Mouse (Mus musculus) urinary bladder, postnatal 25 days (tissue): Measurements from ENCODE around the gene Fam76a.
A peak's percentile ranks its signal among the peaks of the same experiment; 100 is the strongest.

ENCODE experiments used
- DNase-seq: peaks from one replicate; pipeline ENCODE4 v3.0.0; 2022; ENCODE audit warnings: low spot score

The Fam76a gene

DNA sequence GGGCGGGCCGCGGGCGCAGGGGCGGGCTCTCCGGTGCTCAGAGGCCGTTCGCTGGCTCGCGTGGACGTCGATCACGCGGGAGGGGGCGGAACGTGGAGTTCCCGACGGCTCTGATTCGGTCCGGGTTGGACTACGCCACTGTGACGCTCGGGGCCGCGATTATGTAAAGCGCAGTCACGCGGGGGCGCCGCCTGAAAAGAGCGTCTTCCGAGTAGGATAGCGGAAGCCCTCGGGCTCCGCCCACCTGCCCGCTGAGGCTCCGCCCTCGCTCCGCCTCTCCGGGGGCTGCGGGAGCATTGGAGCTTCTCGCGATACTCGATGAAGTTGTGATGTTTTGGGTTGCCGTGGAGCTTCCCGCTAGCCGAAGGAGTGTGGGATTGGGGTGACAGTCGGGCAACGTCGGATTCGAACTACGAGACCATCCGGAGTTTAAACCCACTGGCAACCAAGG lies at the start of gene Fam76a:
Gene Fam76a (minus strand): TSS at position 1 of the 451 bp plus-strand sequence.
- DNase-seq = peak; percentile 99

- DNase-seq = no peak
Observed at GRCm38 (mm10) chr4:132972101-132972500, 49.7 kb upstream of the Fam76a start.

DNA sequence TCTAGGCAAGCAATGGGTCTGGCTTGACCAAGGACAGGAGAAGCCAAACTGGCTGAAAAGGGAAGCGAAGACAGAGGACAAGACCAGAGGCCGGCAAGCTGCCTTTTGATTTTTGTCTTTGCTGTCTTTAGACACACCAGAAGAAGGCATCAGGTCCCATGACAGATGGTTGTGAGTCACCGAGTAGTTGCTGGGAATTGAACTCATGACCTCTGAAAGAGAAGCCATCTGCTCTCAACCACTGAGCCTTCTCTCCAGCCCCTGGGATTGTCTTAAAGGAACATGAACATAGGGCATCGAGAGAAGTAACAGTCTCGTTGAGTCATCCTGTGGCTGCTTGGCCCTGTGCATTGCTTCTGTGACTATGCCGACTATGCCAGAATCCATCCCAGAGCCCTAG lies 49.2 kb upstream of the Fam76a start:
- DNase-seq = no peak

GRCm38 (mm10) chr4:132968105-132968938 lies 46.0 kb upstream of the Fam76a start:
- DNase-seq = no peak

GRCm38 (mm10) chr4:132964473-132964872 lies 42.1 kb upstream of the Fam76a start:
- no peak for DNase-seq

DNA sequence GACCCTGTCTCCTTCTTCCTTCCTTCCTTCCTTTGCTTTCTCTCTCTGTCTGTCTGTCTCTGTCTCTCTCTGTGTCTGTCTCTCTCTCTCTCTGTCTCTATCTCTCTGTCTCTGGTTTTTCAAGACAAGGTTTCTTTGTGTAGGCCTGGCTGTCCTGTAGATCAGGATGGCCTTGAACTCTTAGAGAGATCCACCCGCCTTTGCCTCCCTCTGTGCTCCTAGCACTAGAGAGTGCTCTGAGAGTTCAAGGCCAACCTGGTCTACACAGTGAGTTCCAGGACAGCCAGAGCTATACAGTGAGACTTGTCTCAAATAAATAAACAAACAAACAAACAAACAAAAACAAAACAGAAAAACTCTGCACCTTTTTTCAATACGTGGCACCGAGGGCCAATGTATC lies 41.7 kb upstream of the Fam76a start:
- DNase-seq = no peak

- DNase-seq = no peak
Observed at GRCm38 (mm10) chr4:132963436-132963835, 41.1 kb upstream of the Fam76a start.

DNA sequence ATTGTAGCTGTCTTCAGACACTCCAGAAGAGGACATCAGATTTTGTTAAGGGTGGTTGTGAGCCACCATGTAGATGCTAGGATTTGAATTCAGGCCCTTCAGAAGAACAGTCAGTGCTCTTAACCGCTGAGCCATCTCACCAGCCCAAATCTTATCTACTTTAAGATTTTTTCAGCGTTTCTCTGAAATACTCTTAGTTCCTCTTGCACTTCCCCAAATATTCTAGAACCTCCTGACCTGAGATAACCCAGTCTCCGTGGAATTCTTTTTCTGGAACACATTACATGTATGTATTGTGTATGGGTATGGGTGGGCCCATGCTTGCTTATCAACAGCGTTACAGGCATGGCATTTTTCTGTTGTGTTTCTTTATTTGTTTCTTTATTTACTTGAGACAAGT lies 40.3 kb upstream of the Fam76a start:
- DNase-seq = no peak

- no peak for DNase-seq
Observed at GRCm38 (mm10) chr4:132961866-132962265, 39.5 kb upstream of the Fam76a start.

GRCm38 (mm10) chr4:132960864-132961639 lies 38.7 kb upstream of the Fam76a start:
- DNase-seq = no peak

DNA sequence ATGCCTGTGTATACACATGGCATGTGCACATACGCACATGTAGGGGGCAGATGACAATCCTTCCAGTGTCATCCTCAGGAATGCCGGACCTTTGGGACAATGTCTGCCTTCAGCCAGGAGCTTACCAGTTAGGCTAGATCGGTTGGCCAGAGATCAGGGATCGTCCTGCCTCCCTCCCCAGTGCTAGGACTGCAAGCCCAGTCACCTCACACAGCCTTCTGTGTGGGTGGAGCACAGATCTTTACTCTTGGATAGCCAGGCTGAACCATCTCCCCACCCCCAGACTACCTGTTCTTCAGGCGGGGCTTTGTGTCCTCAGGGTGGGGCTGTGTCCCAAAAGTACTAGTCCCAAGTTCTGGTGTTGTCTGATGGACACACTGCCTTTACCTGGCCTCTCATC lies 38.0 kb upstream of the Fam76a start:
- no peak for DNase-seq

GRCm38 (mm10) chr4:132959679-132960045 lies 37.3 kb upstream of the Fam76a start:
- no peak for DNase-seq

DNA sequence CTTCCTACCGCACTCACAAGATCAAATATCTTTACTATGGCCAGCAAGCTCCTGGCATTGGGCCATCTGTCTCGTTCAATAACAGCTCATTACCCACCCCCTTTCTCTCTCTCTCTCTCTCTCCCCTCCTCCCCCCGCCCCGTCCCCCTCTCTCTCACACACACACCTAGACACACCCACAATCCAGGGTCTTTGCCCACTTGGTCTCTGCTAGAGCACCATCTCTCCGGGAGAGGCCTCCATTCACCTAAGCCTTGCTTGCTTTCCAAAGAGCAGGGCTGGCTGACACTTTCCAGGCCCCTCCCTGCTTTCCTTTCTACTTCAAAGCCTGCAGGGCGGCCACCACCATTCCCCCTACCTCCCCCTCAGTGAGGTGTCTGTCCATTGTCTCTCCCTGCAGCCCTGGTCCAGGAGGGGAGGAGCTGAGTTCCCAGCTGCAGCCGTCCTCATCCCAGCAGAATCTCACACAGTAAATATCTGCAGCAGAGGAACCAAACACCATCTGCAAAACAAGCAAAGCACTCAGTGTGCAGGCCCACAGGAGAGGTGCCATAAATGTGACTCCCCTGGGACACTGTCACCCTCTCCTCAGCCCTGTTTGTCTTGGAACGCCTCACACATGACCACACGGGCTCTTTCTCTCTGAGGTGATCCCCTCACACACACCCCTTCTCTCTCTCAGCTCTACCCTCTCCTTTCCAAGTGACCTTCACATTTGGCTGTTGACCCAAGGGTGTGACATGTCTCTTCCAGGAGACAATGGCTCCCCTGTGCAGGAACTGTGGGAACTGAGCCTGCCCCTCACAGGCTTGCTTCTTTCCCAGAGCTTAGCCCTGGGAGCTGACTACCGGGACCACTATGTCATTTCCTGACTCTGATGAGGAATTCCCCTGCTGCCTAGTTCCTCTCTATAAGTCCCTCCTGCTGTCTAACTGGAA lies 36.7 kb upstream of the Fam76a start:
- DNase-seq = no peak

- DNase-seq = no peak
Observed at GRCm38 (mm10) chr4:132955395-132955791, 33.0 kb upstream of the Fam76a start.

- no peak for DNase-seq
Observed at GRCm38 (mm10) chr4:132954530-132955394, 32.4 kb upstream of the Fam76a start.

GRCm38 (mm10) chr4:132950999-132951398 lies 28.6 kb upstream of the Fam76a start:
- DNase-seq = no peak

GRCm38 (mm10) chr4:132949882-132950532 lies 27.6 kb upstream of the Fam76a start:
- DNase-seq = no peak

DNA sequence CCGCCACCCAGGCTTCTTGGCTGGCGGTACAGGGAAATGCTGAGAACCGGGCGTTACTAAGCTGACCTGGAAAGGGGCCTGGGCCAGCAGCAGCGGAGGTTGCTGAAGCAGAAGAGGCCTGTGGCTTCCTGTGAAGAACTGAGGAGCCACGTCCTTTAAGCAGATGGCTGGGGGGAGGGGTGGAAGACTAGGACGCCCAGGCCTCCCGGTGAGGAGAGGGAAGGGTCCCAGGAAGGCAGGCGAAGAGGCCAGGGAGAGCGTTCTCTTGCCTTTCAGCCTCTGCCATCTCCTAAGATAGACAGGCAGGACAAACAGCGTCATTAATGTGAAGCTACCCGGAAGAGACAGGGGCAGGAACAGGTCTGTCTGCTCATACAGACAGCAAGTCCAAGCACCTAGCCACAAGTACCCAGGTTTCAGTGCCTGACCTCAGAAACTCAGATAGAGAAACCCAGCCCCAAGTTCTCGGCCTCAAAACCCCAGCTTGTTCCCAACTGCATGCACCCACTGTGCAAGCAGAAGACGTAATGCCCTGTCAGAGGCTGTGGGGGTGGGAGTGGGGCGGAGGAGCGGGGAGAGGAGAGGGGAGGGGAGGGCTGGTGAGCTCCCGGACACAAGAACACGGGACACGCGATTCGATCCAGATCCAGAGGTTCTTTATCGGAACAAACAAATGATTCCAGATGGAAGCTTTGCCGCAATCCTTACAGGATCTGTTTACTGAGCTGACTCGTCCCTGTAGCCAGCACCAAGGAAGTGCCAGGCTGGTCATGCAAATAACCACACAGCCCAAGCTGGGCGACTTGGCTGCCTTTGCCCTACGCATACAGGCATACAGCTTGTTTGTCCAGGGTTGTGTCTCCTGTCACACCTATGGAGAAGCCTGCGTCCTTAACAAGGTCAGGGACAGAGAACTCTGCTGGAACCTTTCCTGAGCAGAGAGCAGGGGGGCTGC lies 24.0 kb upstream of the Fam76a start:
- peak; percentile 38 for DNase-seq

DNA sequence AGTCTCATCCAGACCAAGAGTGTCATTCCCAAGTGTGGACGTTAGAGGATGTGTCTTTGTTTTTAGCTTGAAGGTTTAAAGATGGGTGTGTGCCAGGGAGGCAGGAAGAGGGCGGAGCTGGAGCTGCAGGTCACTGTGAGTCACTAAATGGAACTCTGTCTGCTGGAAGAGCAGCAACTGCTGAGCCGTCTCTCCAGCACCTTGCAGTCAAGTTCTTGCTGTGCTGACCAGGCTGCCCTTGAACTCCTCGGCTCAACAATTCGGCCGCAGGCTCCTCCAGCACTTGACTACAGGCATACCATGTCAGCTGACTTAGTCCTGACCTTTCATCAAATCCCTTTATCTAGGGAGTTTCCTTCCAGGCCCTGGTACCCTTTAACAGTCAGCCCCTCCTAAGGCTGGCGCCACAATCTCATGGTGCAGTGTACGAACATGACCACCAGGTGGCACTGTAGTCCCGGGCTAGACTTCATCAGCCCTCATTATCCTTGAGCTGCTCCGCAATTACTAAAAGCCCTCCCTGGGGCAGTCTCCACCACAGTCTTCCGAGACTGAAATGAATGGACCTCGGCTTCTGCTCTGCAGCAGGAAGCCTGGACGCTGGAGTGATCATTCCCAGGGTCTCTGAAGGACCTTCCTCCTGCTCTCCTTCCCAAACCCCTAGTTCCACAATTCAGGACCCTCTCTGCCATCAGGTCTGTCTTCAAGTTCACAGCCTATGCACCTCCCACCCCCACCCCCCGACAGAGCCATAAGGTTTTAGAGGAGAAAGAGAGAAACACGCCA lies 23.1 kb upstream of the Fam76a start:
- DNase-seq = peak; percentile 81
